Mouse (Mus musculus) heart, embryonic 15.5 days (tissue): ENCODE measurements around the gene Cd82. TPM values are rescaled to one million over a fixed set of nuclear protein-coding genes. Genes with fewer than 3 reads are reported as not detected.

Source experiments
- ATAC-seq: fragments of 200-750 bp; cut with Nextera tagmentation; replicated peaks from 2 replicates; pipeline ENCODE4 v1.8.0; 2017; ENCODE audit warnings: low read depth, moderate TSS enrichment; ENCODE audit not compliant: insufficient number of reproducible peaks, insufficient read depth, low FRiP score
- H3K27ac ChIP-seq: fragments of 300-500 bp; sonication (generic); 2 replicates; pipeline ENCODE4 v1.5.1; 2015; ENCODE audit warnings: mild to moderate bottlenecking, inconsistent platforms
- H3K27me3 ChIP-seq: fragments of 300-500 bp; sonication (generic); 2 replicates; pipeline ENCODE4 v1.6.1; 2015; ENCODE audit warnings: inconsistent platforms
- H3K36me3 ChIP-seq: fragments of 300-500 bp; sonication (generic); 2 replicates; pipeline ENCODE4 v1.6.1; 2015; ENCODE audit warnings: mild to moderate bottlenecking, inconsistent platforms
- H3K4me1 ChIP-seq: fragments of 300-500 bp; sonication (generic); replicated peaks from 2 replicates; pipeline ENCODE4 v1.6.1; 2015; ENCODE audit warnings: inconsistent platforms
- H3K4me2 ChIP-seq: fragments of 300-500 bp; sonication (generic); 2 replicates; pipeline ENCODE4 v1.6.1; 2015; ENCODE audit warnings: inconsistent platforms, mild to moderate bottlenecking, moderate library complexity
- H3K4me3 ChIP-seq: fragments of 300-500 bp; sonication (generic); 2 replicates; pipeline ENCODE4 v1.5.1; 2015; ENCODE audit warnings: mild to moderate bottlenecking, inconsistent platforms
- H3K9ac ChIP-seq: fragments of 300-500 bp; sonication (generic); 2 replicates; pipeline ENCODE4 v1.6.1; 2015; ENCODE audit warnings: mild to moderate bottlenecking, inconsistent platforms
- H3K9me3 ChIP-seq: fragments of 300-500 bp; sonication (generic); replicated peaks from 2 replicates; pipeline ENCODE4 v1.6.1; 2016; ENCODE audit warnings: inconsistent platforms
- WGBS: fragments of 180-500 bp; shearing (Covaris S2); methylation state at CpG from one replicate; pipeline ENCODE4 v1.1.7; 2015; ENCODE audit warnings: mixed read lengths; 5-methylcytosine and 5-hydroxymethylcytosine counted together
- polyA plus RNA-seq: library from polyadenylated mRNA; unstranded; fragments of >200 nt; fragmentation: Nextera tagmentation; extraction: Ambion mirVana; gene quantifications from 2 replicates; pipeline ENCODE4 v1.2.1, GENCODE M21; 2015

Gene Cd82
- polyA plus RNA-seq, 1 experiment from 2014 or later = 24.4 TPM

GRCm38 (mm10) chr2:93453046-93453445, 9.9 kb downstream of the Cd82 start:
- Histone ChIP-seq H3K27ac (no peak overlapping the region), H3K9me3 (no peaks in the 10 kb centered on the region), H3K4me3 (no peak overlapping the region), H3K9ac (no peak overlapping the region), H3K4me1 (peaks cover 56% of the 10 kb centered on the region), H3K4me2 (no peak overlapping the region), H3K36me3 (no peaks in the 10 kb centered on the region), H3K27me3 (no peaks in the 10 kb centered on the region)
- WGBS = 78% methylated on average over 4 of the region's 4 CpGs
- no peak for ATAC-seq

GRCm38 (mm10) chr2:93452506-93452905, 10.4 kb downstream of the Cd82 start:
- Histone ChIP-seq H3K27ac (no peak overlapping the region), H3K36me3 (no peaks in the 10 kb centered on the region), H3K9ac (no peak overlapping the region), H3K9me3 (no peaks in the 10 kb centered on the region), H3K4me1 (peaks cover 52% of the 10 kb centered on the region), H3K27me3 (no peaks in the 10 kb centered on the region), H3K4me2 (no peak overlapping the region), H3K4me3 (no peak overlapping the region)
- ATAC-seq = no peak
- WGBS = 71% methylated on average over 4 of the region's 4 CpGs

GRCm38 (mm10) chr2:93452057-93452456, 10.9 kb downstream of the Cd82 start:
- Histone ChIP-seq H3K27ac (no peak overlapping the region), H3K4me3 (no peak overlapping the region), H3K9me3 (no peaks in the 10 kb centered on the region), H3K9ac (no peak overlapping the region), H3K4me2 (no peak overlapping the region), H3K4me1 (peaks cover 48% of the 10 kb centered on the region), H3K36me3 (no peaks in the 10 kb centered on the region), H3K27me3 (no peaks in the 10 kb centered on the region)
- 70% methylated on average over 6 of the region's 6 CpGs for WGBS
- no peak for ATAC-seq

GRCm38 (mm10) chr2:93451219-93451938, 11.6 kb downstream of the Cd82 start:
- peaks cover 48% of the 10 kb centered on the region for H3K4me1 ChIP-seq
- H3K4me2 ChIP-seq = no peak overlapping the region
- no peak overlapping the region for H3K27ac ChIP-seq
- no peaks in the 10 kb centered on the region for H3K9me3 ChIP-seq
- H3K9ac ChIP-seq = no peak overlapping the region
- H3K27me3 ChIP-seq = no peaks in the 10 kb centered on the region
- ATAC-seq = no peak
- 57% methylated on average over 6 of the region's 6 CpGs for WGBS
- no peaks in the 10 kb centered on the region for H3K36me3 ChIP-seq
- H3K4me3 ChIP-seq = no peak overlapping the region

- no peaks in the 10 kb centered on the region for H3K9me3 ChIP-seq
- peaks cover 43% of the 10 kb centered on the region for H3K4me1 ChIP-seq
- 75% methylated on average over 7 of the region's 7 CpGs for WGBS
- no peak overlapping the region for H3K9ac ChIP-seq
- H3K36me3 ChIP-seq = no peaks in the 10 kb centered on the region
- no peak overlapping the region for H3K4me2 ChIP-seq
- no peak for ATAC-seq
- H3K27ac ChIP-seq = no peak overlapping the region
- no peak overlapping the region for H3K4me3 ChIP-seq
- H3K27me3 ChIP-seq = no peaks in the 10 kb centered on the region
Observed at GRCm38 (mm10) chr2:93450695-93451094, 12.2 kb downstream of the Cd82 start.

- WGBS = 68% methylated on average over 2 of the region's 2 CpGs
- no peak overlapping the region for H3K9ac ChIP-seq
- H3K27ac ChIP-seq = no peak overlapping the region
- no peak for ATAC-seq
- H3K36me3 ChIP-seq = no peaks in the 10 kb centered on the region
- H3K4me3 ChIP-seq = no peak overlapping the region
- H3K4me2 ChIP-seq = no peak overlapping the region
- no peaks in the 10 kb centered on the region for H3K27me3 ChIP-seq
- H3K4me1 ChIP-seq = peaks cover 36% of the 10 kb centered on the region
- H3K9me3 ChIP-seq = no peaks in the 10 kb centered on the region
Observed at GRCm38 (mm10) chr2:93449657-93450056, 13.3 kb downstream of the Cd82 start.

- Histone ChIP-seq H3K27me3 (no peaks in the 10 kb centered on the region), H3K4me3 (no peak overlapping the region), H3K36me3 (no peaks in the 10 kb centered on the region), H3K27ac (no peak overlapping the region), H3K9me3 (no peaks in the 10 kb centered on the region), H3K4me1 (peaks cover 29% of the 10 kb centered on the region), H3K9ac (no peak overlapping the region), H3K4me2 (no peak overlapping the region)
- whole genome bisulfite sequencing = 68% methylated on average over 5 of the region's 5 CpGs
- ATAC-seq = no peak
Observed at GRCm38 (mm10) chr2:93448774-93449173, 14.2 kb downstream of the Cd82 start.

- H3K4me2 ChIP-seq = no peak overlapping the region
- H3K4me1 ChIP-seq = peaks cover 27% of the 10 kb centered on the region
- H3K9ac ChIP-seq = no peak overlapping the region
- ATAC-seq = no peak
- no peaks in the 10 kb centered on the region for H3K36me3 ChIP-seq
- no peak overlapping the region for H3K4me3 ChIP-seq
- H3K9me3 ChIP-seq = no peaks in the 10 kb centered on the region
- H3K27me3 ChIP-seq = no peaks in the 10 kb centered on the region
- WGBS = 76% methylated on average over 6 of the region's 6 CpGs
- no peak overlapping the region for H3K27ac ChIP-seq
Observed at GRCm38 (mm10) chr2:93447500-93448249, 15.3 kb downstream of the Cd82 start.

GRCm38 (mm10) chr2:93446606-93447353, 16.2 kb downstream of the Cd82 start:
- no peak overlapping the region for H3K4me3 ChIP-seq
- no peaks in the 10 kb centered on the region for H3K9me3 ChIP-seq
- H3K27me3 ChIP-seq = no peaks in the 10 kb centered on the region
- no peaks in the 10 kb centered on the region for H3K36me3 ChIP-seq
- H3K4me1 ChIP-seq = peaks cover 18% of the 10 kb centered on the region; the same call in 1 of the 2 replicates
- no peak overlapping the region for H3K9ac ChIP-seq
- WGBS = 65% methylated on average over 13 of the region's 13 CpGs
- H3K4me2 ChIP-seq = no peak overlapping the region
- no peak overlapping the region for H3K27ac ChIP-seq
- no peak for ATAC-seq

- 74% methylated on average over 5 of the region's 5 CpGs for WGBS
- Histone ChIP-seq H3K9me3 (no peaks in the 10 kb centered on the region), H3K27me3 (no peaks in the 10 kb centered on the region), H3K36me3 (no peaks in the 10 kb centered on the region), H3K4me3 (no peak overlapping the region), H3K4me2 (no peak overlapping the region), H3K4me1 (peaks cover 10% of the 10 kb centered on the region), H3K9ac (no peak overlapping the region), H3K27ac (no peak overlapping the region)
- no peak for ATAC-seq
Observed at GRCm38 (mm10) chr2:93445237-93445651, 17.7 kb downstream of the Cd82 start.

- no peak overlapping the region for H3K4me2 ChIP-seq
- H3K27ac ChIP-seq = no peak overlapping the region
- H3K9me3 ChIP-seq = no peaks in the 10 kb centered on the region
- H3K4me3 ChIP-seq = no peak overlapping the region
- peaks cover 12% of the 10 kb centered on the region for H3K4me1 ChIP-seq
- WGBS = 74% methylated on average over 7 of the region's 7 CpGs
- no peak overlapping the region for H3K9ac ChIP-seq
- H3K27me3 ChIP-seq = no peaks in the 10 kb centered on the region
- no peak for ATAC-seq
- no peaks in the 10 kb centered on the region for H3K36me3 ChIP-seq
Observed at GRCm38 (mm10) chr2:93444280-93444679, 18.7 kb downstream of the Cd82 start.
